Mouse (Mus musculus) midbrain, embryonic 11.5 days (tissue): Measurements from ENCODE around the gene Ldlrad3. TPM values are rescaled to one million over a fixed set of nuclear protein-coding genes. Genes with fewer than 3 reads are reported as not detected.

Source experiments
- ATAC-seq: fragments of 200-750 bp; cut with Nextera tagmentation; 2 replicates; pipeline ENCODE4 v1.8.0; 2017; ENCODE audit warnings: moderate TSS enrichment, moderate library complexity; ENCODE audit not compliant: low FRiP score
- DNase-seq: peaks from one replicate; pipeline ENCODE4 v3.0.0; 2015; ENCODE audit warnings: low spot score; ENCODE audit errors: missing footprints
- H3K27ac ChIP-seq: fragments of 300-500 bp; sonication (generic); 2 replicates; pipeline ENCODE4 v1.5.1; 2014; ENCODE audit warnings: low read depth, low read length
- H3K27me3 ChIP-seq: fragments of 300-500 bp; sonication (generic); 2 replicates; pipeline ENCODE4 v1.6.1; 2014; ENCODE audit warnings: mild to moderate bottlenecking, low read length, moderate library complexity, mixed read lengths; ENCODE audit not compliant: control insufficient read depth, insufficient read depth
- H3K36me3 ChIP-seq: fragments of 300-500 bp; sonication (generic); 2 replicates; pipeline ENCODE4 v1.6.1; 2014; ENCODE audit warnings: mild to moderate bottlenecking, low read length, moderate library complexity, mixed read lengths; ENCODE audit not compliant: control insufficient read depth, insufficient read depth
- H3K4me1 ChIP-seq: fragments of 300-500 bp; sonication (generic); 2 replicates; pipeline ENCODE4 v1.6.1; 2014; ENCODE audit warnings: low read length; ENCODE audit not compliant: control insufficient read depth, insufficient read depth
- H3K4me2 ChIP-seq: fragments of 300-500 bp; sonication (generic); 2 replicates; pipeline ENCODE4 v1.6.1; 2014; ENCODE audit warnings: mild to moderate bottlenecking, moderate library complexity
- H3K4me3 ChIP-seq: fragments of 300-500 bp; sonication (generic); 2 replicates; pipeline ENCODE4 v1.5.1; 2014; ENCODE audit warnings: low read depth, low read length
- H3K9ac ChIP-seq: fragments of 300-500 bp; sonication (generic); 2 replicates; pipeline ENCODE4 v1.6.1; 2014; ENCODE audit warnings: low read length
- H3K9me3 ChIP-seq: fragments of 300-500 bp; sonication (generic); 2 replicates; pipeline ENCODE4 v1.6.1; 2016; ENCODE audit warnings: low read length; ENCODE audit not compliant: control insufficient read depth
- WGBS: fragments of 180-500 bp; shearing (Covaris S2); extraction: QIAGEN DNeasy Blood & Tissue Kit; methylation state at CpG from one replicate; pipeline ENCODE4 v1.1.7; 2014; 5-methylcytosine and 5-hydroxymethylcytosine counted together
- polyA plus RNA-seq: library from polyadenylated mRNA; unstranded; fragments of >200 nt; fragmentation: Nextera tagmentation; extraction: Ambion mirVana; gene quantifications from 2 replicates; pipeline ENCODE4 v1.2.1, GENCODE M21; 2014

Ldlrad3 gene
- polyA plus RNA-seq, 1 experiment from 2014 or later, result 53.1 TPM

DNA sequence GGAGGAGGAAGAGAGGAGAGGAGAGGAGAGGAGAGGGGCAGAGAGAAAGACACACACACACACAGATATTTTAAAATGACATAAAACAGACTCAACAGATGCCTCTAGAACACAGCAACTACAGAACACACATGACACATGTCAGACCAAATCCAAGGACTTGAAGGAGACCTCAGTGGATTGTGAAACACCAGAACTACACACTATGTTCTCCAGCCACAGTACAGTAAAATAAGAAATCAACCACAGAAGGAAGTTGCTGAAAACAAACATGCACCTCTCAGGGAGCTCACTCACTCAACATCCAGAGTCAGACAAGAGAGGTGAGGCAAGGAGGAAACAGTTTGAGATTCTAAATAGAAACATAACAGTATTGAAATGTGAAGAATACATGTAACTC, 103.4 kb downstream of the Ldlrad3 start:
- H3K27me3 ChIP-seq, result no peaks in the 10 kb centered on the region
- H3K4me3 ChIP-seq, result no peak overlapping the region
- ATAC-seq, result no peak
- H3K4me2 ChIP-seq, result no peak overlapping the region
- no peak for DNase-seq
- no peak overlapping the region for H3K9ac ChIP-seq
- no peaks in the 10 kb centered on the region for H3K4me1 ChIP-seq
- H3K9me3 ChIP-seq, result no peaks in the 10 kb centered on the region; the same call in 1 of the 2 replicates
- peaks cover 4% of the 10 kb centered on the region; the same call in 1 of the 2 replicates for H3K36me3 ChIP-seq
- no peak overlapping the region for H3K27ac ChIP-seq

DNA sequence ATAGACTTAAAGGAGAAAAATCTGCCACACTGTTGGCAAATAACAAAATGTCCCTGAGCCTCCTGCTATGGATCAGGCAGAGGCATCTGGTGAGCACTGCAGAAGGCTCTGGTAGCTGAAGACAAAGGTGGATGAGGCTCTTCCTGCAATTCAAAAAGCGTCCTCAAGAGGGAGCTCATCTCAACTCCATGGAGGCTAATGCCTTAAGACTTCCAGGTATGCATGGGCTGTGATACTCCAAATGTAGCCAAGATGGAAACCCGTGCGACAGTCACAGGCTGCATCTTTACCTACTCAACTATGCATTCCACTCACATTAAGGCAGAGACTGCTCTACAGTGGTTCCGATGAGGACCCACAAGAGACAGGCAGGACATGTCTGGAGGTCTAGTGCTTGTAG, 108.6 kb downstream of the Ldlrad3 start:
- H3K27ac ChIP-seq, result no peak overlapping the region
- H3K4me2 ChIP-seq, result no peak overlapping the region
- no peaks in the 10 kb centered on the region for H3K4me1 ChIP-seq
- H3K36me3 ChIP-seq, result peaks cover 4% of the 10 kb centered on the region; the same call in 1 of the 2 replicates
- ATAC-seq (peak; percentile 22; the same call in 1 of the 2 replicates), DNase-seq (peak; percentile 97)
- H3K9me3 ChIP-seq, result no peaks in the 10 kb centered on the region; the same call in 1 of the 2 replicates
- 50% methylated on average over 4 of the region's 4 CpGs for WGBS
- no peak overlapping the region for H3K9ac ChIP-seq
- no peaks in the 10 kb centered on the region for H3K27me3 ChIP-seq
- no peak overlapping the region for H3K4me3 ChIP-seq

DNA sequence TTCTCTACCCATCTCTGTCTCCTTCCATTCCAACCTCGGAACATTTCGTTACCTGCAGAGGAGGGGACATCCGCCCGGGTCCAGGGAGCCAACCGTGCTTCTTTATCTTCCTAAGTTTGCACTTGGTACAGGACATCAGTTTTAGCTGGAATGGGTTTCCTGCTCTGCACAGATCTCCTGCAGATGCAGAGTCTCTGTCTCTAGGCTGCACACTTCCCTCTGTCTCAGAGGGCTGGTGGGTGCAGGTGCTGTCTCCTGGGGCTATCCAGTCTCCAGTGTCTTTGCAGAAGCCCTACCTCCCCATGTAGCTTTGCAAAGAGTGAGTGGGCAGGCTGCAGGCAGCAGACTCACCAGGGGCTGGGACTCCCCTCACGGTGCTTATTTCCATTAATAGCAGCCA, 109.9 kb downstream of the Ldlrad3 start:
- no peak overlapping the region for H3K27ac ChIP-seq
- no peaks in the 10 kb centered on the region; the same call in 1 of the 2 replicates for H3K36me3 ChIP-seq
- H3K9me3 ChIP-seq, result no peaks in the 10 kb centered on the region
- WGBS, result 94% methylated on average over 6 of the region's 6 CpGs
- ATAC-seq, result no peak
- no peak overlapping the region for H3K4me3 ChIP-seq
- H3K4me1 ChIP-seq, result no peaks in the 10 kb centered on the region
- no peak overlapping the region for H3K9ac ChIP-seq
- no peak for DNase-seq
- no peak overlapping the region for H3K4me2 ChIP-seq
- H3K27me3 ChIP-seq, result no peaks in the 10 kb centered on the region

DNA sequence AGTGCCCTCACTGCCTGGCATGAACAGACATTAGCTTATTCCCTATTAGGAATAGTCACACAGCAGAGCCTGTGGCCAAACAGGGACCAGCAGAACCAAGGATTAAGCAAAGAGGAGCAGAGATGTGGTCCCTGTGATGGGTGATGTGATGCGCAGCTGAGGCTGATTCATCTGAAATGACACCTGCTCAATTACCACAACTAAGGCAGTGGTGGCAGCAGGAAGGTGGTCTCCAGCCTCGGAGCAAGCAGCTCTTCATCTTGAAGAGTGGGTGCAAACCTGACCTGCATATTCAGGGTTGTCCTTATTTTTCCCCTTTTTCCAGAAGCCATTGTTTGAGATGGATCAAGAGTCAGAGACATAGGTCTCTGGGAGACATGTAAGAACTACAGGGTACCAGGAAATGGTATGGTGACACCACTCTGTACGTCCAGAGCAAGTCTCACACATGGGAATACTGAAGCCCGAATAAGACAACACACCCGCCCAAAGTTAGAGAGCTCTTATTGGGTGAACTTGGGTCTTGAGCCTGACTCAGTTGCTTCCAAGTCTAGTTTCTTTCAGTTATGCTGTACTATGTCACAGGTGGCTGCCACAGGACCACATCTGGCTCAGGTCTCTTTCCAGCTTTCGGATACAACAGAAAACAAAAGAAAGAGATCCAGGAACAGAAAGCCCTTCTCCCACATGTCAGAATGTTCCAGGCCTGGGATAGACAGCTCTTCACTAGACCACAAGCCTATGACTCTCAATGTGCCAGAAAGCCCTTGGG, 112.7 kb downstream of the Ldlrad3 start:
- no peaks in the 10 kb centered on the region for H3K9me3 ChIP-seq
- no peak overlapping the region for H3K9ac ChIP-seq
- H3K36me3 ChIP-seq, result peaks cover 2% of the 10 kb centered on the region; the same call in 1 of the 2 replicates
- no peak overlapping the region for H3K4me2 ChIP-seq
- H3K4me1 ChIP-seq, result no peaks in the 10 kb centered on the region
- no peak overlapping the region for H3K4me3 ChIP-seq
- no peak overlapping the region for H3K27ac ChIP-seq
- no peak for DNase-seq
- 94% methylated on average over 6 of the region's 6 CpGs for WGBS
- ATAC-seq, result no peak
- H3K27me3 ChIP-seq, result no peaks in the 10 kb centered on the region

DNA sequence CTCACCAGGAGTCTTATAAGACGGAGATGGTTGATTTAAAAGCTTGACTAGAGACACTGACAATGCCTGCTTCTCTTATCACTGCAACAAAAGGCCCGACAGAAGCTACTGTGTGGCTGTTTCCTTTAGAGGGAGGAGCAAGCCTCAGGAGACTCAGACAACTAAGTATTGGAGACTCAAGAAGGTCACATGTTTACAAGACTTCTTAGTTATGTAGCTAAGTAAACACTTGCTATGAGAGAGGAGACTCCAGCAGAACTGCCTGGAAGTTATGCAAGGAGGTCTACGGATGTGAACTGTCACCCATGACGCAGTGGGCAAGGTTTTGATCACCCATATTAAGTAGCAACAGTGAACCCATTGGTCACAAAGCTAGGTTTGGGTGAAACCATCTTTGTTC, 113.3 kb downstream of the Ldlrad3 start:
- Histone ChIP-seq H3K27me3 (no peaks in the 10 kb centered on the region), H3K9me3 (no peaks in the 10 kb centered on the region), H3K4me3 (no peak overlapping the region), H3K4me1 (no peaks in the 10 kb centered on the region), H3K36me3 (peaks cover 2% of the 10 kb centered on the region; the same call in 1 of the 2 replicates), H3K4me2 (no peak overlapping the region), H3K27ac (no peak overlapping the region), H3K9ac (no peak overlapping the region)
- 76% methylated on average over 4 of the region's 4 CpGs for WGBS
- no peak for DNase-seq
- ATAC-seq, result no peak

DNA sequence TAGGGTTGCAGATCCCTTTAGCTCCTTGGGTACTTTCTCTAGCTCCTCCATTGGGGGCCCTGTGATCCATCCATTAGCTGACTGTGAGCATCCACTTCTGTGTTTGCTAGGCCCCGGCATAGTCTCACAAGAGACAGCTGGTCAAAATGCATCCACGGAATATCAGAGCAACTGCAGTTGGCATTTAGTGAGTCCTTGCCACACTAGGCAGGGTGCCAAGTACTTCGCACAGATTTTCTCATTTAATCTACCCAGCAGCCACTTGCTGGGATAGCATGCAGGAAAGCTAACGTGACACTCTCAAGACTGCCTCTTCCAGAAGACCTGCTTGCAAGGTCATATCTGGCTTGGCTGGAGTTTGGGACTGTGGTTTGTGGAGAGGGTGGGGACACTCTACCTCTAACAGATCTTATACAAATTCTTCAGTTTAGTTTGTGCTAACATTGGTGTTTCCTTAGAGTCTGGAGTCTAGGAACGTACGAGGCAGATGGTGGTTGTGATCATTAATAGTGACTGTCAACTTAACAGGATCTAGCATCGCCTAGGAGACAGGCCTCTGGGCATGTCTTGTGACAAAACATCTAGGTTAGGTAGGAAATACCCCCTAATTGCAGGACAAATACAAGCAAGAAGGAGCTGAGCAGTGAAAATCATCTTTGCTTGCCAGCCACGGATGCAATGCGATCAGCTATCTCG, 115.0 kb downstream of the Ldlrad3 start:
- DNase-seq (no peak), ATAC-seq (no peak)
- H3K4me2 ChIP-seq, result no peak overlapping the region
- no peak overlapping the region for H3K4me3 ChIP-seq
- no peak overlapping the region for H3K27ac ChIP-seq
- H3K9ac ChIP-seq, result no peak overlapping the region
- H3K27me3 ChIP-seq, result no peaks in the 10 kb centered on the region
- peaks cover 2% of the 10 kb centered on the region; the same call in 1 of the 2 replicates for H3K36me3 ChIP-seq
- H3K9me3 ChIP-seq, result no peaks in the 10 kb centered on the region
- H3K4me1 ChIP-seq, result no peaks in the 10 kb centered on the region
- WGBS, result 91% methylated on average over 10 of the region's 10 CpGs

DNA sequence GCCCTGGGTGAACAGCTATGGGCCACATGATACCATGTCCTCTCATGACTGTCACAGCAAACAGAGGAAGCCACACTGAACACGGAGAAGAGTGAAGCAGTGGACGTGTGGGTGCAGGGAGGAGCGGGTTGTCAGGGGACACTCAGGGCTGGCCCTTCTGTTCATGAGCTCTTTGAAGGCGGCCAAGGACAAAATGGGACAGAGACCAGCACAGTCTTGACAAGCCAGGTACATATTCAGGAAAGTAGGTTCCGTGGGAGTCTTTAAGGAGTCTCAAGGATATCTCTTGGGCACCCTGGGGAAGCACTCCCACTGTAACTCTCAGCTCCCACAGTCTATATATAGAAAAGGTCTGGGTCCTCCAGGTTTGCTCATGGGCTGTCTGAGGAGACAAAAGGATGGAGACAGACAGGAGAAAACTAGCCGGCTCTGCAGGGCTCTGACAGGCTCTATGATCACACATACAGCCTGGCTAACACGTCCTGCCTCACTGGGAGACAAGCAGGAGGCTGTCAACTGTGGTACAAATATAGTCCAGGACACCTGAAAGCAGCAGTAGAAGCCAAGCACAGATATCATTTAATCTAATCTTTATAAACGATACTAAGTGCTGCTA, 121.3 kb downstream of the Ldlrad3 start:
- Histone ChIP-seq H3K27ac (no peak overlapping the region), H3K4me3 (no peak overlapping the region), H3K9ac (no peak overlapping the region), H3K9me3 (no peaks in the 10 kb centered on the region), H3K4me2 (no peak overlapping the region), H3K27me3 (no peaks in the 10 kb centered on the region), H3K4me1 (no peaks in the 10 kb centered on the region), H3K36me3 (peaks cover 2% of the 10 kb centered on the region; the same call in 1 of the 2 replicates)
- DNase-seq (peak; percentile 68), ATAC-seq (no peak)
- 87% methylated on average over 8 of the region's 8 CpGs for WGBS

DNA sequence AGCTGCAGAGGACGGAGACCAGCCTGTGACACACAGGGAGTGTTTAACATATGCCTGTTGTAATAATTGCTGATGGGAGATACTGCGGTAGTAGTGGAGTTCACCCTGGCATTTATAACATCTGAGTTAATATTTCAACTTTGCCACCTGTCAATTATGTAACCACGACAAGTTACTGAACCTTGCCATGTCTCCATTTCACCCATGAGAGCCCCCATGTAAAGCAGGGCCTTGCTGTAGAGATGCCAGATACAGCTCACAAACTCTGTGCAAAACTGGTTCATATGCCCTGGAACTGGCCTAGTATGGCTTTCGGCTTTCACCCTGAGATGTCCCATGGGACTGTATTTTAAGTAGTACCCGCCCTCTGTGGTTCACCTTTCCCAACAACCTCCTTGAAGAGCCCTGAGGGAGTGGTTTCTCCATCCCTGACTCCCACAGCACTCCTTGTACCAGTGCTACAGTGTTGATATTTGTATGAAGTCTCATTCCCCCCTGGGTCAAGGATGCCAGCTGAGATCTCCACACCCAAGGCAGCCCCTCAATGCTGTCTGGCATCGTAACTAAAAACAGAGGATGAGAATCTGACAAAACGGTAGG, 122.2 kb downstream of the Ldlrad3 start:
- H3K27ac ChIP-seq, result no peak overlapping the region
- no peaks in the 10 kb centered on the region for H3K27me3 ChIP-seq
- no peak overlapping the region for H3K9ac ChIP-seq
- H3K36me3 ChIP-seq, result no peaks in the 10 kb centered on the region
- WGBS, result 92% methylated on average over 7 of the region's 7 CpGs
- no peaks in the 10 kb centered on the region for H3K4me1 ChIP-seq
- DNase-seq (peak; percentile 66), ATAC-seq (no peak)
- no peak overlapping the region for H3K4me2 ChIP-seq
- H3K9me3 ChIP-seq, result no peaks in the 10 kb centered on the region
- H3K4me3 ChIP-seq, result no peak overlapping the region
